Mouse (Mus musculus) spleen, postnatal 10 days (tissue): Measurements from ENCODE around the gene Ahnak.
"Not testable (repeated sequence)": the region's sequence is repeated elsewhere in the genome, so short reads cannot be mapped to it uniquely, and the experiment has no call there.

Experiments used
- DNase-seq, 2 experiments: peaks; one replicate each; pipeline ENCODE4 v3.0.0; 2021 to 2022; ENCODE audit warnings: low spot score in 2 of 2

Ahnak gene

DNA sequence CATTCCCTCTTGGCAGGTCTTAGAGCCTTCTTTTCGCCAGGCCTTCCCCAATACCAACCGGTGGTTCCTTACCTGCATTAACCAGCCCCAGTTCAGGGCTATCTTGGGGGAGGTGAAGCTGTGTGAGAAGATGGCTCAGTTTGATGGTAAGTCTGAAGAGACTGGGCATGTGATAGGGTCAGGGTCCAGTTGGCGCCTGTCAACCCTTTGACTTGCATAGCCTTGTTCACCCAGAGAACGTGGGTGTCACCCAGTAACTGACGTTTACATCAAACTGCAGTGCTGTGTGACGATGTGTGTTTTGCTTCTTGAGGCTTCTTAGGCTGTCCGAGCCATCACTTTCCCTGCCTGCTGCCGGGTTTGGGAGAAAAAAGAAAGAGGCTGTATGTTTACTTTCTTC is 16.6 kb upstream of the Ahnak start:
- not testable (repeated sequence) for DNase-seq

DNA sequence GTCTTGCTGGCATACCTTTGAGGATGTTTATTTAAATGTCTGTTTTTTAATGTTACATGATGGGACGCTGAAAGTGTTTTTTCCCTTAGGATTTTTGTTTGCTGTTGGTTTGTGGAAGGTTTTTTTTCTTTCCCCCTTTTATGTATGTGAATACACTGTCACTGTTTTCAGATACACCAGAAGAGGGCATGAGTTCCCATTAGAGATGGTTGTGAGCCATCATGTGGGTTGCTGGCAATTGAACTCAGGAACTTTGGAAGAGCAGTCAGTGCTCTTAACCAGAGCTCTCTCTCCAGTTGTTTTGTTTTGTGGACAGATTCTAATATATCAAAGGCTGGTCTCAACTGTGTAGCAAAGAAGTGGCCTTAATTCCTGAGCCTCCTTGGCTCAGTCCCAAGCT is 14.4 kb upstream of the Ahnak start:
- DNase-seq = no peak

DNA sequence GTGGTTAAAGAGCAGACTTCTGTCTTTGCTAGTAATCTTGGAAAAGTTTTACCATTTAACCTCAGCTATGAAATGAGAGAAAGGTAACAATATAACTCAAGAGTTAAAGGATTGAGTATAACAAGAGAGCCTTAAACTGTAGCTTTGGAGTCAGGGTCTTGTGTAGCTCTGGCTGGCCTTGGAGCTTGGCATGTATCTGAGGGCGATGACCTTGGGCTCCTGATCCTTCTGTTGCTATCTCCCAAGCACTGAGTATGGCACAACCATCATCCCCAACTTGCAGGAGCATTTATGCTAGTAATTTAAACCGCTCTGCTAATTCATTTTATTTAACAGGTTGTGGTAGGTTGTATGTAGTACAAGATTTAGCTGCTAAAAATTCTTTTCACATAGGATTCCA is 13.6 kb upstream of the Ahnak start:
- DNase-seq = no peak

DNA sequence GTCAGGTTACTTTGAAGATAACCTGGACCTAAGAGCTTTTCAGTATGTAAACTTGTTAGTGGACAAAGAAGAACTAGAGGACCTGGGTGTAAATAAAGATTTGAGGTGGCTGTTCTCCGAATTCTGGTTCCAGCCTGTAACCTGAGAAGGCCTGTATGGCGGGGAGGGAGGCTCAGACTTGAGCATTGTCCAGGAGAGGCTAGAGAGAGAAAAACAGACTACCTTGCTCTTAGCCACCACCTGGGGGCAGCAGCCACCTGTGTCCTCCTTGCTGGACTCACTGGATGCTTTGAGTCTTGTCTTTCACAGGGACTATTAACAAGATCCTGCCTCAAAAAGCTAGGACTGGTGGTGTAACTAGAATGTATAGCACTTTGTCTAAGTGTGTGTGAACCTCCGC is 12.5 kb upstream of the Ahnak start:
- peak; percentile 22 to 63 for DNase-seq

DNA sequence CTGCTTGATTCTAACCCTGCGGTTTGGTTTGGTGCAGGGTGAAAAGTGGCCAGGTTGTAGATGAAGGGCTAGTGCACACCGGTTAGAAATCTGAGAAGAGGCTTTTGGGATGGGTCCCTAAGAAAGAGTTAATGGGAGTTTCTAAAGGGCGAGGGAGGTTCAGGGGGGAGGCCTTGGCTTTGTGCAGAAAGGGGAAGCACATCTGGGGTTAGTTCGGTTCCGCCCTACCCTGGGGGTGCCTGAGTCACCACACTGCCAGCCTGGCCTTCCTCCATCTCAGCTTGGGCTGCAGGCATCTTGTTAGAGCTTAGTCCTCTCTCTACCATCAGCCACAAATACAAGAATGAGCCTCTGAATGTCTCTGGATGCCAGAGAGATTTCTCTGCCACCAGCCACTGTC is 8.3 kb upstream of the Ahnak start:
- DNase-seq = peak in 1 of 2 experiments; percentile 53

DNA sequence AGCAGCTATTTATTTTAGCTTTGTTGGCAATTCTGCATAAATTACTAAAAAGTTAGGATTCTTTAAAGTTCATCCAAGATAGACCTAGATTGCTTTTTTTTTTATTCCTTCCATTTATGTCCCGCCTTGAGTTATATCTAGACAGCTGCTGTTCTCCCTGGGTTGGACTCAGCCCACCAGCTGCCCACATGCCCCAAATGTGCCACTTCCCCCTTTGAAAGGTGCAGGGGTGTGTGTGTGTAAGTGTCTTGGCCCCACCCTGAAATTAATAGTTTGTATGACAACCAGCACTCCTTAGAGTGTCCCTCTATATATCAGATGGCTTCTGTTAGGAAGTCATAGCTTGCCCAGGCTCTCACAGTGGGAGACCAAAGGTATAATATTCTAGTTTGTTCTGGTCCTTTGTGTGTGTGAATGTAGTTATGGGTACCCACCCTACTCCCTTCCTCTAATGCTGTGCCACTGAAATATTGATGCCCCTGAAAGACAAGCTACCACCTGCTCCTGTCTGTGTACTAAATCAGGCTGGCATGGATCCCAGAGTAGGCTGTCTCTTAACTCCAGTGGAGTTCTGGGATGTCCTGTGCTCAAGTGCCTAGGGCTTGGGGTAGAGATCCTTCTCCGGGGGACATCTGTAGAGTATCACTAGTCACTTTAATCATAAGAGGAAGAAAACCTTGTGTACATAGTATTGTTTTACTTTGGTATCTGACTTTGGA is 7.5 kb upstream of the Ahnak start:
- no peak for DNase-seq

DNA sequence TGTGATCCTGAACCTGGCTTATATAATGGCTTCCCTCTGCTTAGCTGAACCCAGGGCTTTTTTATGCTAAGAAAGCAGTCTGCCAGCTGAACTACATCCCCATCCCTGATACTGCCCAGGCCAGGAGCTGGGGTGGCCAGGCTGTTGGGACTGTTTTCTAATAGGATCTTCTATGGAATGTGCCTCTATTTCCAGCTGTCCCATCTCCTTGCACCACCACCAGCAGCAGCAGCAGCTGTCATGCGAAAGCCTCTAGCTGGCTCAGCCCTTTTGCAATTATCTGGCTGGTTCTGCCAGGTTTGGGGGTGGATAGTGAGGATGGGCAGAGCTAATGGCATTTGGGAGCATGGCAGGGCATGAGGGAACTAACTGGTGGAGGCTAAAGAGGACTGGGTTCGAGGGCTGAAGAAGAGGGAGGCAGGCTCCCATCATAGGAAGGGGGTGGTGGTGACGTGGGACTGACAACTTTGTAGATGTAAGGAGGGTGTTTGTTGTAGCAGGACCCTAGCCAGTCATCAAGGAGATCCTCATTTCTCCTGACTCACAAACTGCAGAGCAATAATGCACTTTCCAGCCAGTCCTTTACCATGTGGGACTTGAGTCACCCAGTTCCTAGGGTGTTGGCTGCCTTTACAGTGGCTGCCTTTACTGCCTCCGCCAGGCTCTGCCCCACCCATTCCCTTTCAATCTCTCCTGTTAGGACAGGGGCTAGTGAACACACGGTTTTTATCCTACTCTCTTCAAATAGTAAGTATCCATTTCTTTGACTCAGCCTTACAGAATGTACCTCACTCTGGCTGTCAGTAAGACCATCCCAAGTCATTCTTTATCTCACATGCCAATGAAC is 6.6 kb upstream of the Ahnak start:
- no peak for DNase-seq

DNA sequence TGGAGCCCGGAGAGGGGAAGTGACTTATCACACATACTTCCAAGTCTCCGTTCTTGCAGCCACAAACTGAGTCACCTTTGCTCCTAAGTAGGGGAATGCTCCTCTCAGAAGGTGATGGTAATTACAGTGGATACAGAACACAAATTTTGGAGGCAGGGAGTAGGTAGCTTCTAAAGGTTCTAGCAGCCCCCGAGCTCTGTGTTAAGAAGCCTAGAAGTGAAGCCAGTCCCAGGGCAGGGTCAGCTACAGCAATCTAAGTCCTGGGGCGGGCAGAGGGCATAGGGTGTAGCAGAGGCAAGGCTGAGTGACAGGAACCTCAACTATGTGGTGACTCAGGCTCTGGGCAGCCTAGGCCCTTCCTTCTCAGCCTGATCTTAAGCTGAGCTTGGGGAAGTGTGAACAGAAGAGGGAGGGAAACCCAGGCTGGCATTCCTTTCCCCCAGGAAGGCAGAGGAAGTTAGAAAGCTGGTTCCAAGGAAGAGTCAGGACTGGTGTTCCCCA is 5.9 kb upstream of the Ahnak start:
- DNase-seq = no peak

DNA sequence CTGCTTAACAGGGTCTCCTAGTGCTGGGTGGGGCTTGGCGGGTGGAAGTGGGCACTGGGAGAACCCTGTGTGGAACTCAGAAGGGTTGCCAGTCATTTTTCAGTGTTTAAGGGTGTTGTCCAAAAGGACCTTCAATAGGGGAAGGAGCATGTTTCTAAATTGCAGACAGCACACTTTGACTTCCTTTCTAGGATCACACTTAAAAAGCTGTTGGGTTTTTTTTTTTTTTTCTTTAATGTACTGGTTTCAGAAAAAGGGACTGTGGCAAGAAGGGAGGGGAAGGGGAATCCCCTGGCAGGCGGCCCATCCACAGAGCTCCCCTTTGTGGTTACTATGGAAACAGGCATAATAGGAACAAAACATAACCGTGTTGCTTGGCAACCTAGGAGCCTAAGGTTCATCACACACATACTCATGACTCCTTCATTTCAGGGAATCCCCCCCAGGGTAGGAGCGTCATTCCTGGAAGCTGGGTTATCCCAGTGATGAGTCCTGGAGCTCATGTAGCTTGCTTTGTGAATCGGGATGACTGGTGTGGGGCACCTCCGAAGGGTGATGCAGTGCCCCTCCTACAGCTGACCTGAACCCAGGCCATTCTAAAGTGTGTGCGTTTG is 4.7 kb upstream of the Ahnak start:
- peak in 1 of 2 experiments; percentile 70 for DNase-seq

DNA sequence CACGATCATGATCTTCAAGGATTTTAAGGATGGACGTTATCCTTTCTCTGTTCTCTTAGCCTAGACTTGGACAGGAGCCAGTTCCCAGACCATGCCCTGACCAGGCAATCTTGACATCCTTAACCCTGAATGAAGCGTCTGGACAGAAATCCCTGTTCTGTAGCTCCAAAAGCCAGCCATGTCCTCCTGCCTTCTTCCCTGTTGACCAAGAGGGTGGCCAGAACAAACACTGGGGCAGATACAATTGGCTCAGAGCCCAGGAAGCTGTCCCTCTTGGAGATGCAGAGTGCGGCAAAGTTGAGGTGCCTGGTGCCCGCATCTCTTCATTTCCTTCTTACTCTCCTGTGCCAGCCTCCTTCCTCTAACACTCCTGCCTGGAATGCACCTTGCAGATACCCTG is 3.2 kb upstream of the Ahnak start:
- DNase-seq = no peak

DNA sequence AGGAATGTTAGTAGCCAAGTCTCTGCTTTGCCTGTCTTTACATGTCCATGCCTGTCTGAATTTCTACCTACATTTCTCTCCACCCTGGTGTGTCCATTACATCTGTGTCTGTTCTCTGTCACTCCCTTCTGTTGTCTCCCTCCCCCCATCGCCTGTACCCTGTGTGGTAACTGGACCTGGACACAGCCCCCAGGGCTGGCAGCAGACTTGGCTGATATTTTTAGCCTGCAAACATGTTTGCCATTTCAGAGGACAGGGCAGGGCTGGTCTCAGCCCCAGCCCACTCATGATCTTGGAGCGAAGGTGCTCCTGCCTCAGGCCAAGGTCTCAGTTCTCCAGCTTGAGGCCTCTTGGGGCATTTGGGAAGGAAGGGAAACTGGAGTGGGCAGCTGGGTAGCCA is 1.3 kb upstream of the Ahnak start:
- no peak for DNase-seq

DNA sequence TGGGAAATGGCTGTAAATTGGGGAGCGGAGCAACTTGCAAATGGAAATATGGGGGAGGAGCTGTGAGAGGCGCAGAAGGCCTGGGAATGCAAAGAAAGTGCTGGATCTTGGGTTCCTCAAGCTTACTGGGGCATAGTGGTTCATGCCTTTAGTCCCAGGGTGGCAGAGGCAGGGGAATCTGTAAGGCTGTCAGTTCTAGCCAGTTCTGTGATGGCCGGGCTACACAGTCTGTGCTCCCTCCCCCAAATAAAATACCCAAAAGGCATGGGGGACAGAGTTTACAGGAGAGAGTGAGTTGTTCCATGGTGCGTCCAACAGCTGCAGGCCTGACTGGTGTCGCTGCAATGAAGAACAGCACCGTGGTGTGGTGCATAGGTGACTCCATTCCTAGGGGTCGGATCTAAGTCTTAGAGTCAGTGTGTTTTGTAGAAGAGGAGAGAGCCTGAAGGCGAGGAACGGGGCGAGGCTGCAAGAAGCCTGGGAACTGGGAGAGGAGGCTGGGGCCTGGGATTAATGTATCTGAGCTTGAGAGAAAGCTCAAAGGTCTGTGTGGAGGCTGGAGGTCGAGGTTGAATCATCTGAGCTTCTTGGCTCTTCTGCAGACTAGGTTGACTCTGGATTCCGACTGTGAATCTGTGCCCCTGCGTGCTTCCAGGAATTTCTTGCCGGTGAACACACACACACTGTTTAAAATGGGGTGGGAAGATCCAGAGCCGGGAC is 578 bp upstream of the Ahnak start:
- DNase-seq = no peak

DNA sequence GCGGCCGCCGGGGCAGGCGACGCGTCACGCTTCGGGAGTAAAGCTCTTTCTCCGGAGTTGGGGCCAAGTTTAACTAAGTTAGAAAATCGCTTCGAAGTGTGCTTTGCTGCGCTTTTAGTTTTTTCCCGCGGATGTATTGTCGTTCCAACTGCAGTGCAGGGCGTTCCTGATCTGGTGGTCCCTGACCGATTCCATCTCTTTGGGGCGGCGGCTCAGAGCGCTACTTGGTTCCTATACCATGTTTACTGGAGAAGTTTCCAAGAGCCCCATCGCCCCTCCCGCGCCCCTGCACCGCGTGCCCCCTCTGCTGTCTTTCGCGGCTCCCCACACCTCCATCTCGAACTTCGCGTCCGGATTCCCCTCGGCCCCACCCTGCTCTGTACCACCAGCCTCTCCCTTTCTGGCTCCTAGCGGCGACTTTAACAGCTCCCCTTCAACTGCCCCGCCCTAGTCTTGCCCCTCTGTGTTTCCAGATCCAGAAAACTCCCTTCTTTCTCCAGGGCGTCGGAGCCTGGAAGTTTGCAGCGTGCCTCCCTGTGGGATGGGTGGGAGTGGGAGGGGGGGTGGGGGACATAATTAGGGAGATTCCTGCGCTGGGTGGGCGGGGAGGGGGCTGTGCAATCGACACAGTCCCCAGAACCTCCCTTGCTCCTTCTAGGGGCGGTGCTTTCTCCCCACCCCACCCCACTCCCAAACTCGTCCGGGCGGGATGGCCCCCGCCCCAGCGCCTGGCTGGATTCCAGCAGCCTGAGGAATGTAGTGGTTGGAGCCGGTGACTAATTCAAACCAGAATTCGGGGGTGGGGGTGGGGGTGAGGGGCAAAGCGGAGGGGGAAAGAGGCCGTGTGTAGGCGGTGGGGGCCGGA is 715 bp downstream of the Ahnak start:
- peak in 1 of 2 experiments; percentile 62 for DNase-seq

DNA sequence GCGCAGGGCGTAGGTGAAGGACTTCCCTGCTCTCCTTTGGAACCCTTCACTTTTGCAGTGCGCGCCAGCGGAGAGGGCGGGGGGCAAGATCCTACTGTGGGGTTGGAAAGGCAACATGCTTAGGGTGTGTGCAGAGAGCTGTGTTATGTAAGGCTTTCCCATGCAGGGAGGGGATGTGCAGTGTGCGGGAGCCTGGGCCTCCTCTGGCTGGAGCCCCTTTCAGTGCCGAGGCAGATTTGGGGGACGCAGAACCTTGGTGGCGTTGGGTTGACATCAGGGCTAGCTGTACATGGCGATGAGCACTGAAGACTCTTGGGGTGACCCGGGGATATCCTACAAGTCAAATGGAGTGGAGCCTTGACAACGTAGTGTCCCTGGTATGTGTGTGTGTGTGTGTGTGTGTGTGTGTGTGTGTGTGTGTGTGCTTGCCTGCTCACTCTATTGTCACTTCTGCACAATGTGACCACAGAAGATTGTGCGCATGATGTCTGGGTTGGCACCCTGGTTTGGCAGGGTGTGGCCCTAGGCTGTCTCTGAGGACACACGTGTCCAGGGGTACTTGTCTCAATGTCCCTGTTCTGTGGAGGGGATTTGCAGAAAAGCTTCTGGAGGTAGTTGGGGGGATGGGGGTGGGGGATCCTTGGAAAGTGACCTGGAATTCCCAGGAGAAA is 1.5 kb downstream of the Ahnak start:
- no peak for DNase-seq

DNA sequence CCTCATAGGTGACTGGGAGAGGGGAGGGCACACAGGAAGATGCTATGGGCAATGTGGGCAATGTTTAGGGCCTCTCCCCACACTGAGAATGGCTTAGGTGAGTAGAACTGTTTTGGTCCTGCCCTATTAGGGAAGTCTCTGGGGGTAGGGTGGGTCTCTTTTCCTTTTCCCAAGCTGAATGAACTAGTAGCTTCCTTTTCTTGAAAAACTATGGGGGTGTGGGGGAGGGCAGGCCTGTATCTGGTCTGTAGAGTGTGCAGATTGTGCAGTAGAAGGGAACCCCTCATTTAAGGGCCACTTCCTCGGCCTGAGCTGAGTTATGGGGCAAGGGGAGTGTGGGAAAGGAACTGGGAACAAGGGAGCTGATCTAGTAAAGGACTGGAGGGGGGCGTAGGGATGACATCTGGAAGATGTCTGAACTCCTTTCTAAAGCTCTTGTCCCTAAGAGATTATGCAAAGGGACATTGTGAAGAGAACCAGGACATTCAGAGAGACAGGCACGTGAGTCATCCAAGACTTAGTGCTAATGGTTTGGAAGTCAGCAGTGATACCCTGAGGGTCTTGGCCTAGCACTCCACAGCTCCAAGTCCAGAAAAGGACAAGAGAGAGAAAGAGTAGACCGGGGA is 2.3 kb downstream of the Ahnak start:
- no peak for DNase-seq

DNA sequence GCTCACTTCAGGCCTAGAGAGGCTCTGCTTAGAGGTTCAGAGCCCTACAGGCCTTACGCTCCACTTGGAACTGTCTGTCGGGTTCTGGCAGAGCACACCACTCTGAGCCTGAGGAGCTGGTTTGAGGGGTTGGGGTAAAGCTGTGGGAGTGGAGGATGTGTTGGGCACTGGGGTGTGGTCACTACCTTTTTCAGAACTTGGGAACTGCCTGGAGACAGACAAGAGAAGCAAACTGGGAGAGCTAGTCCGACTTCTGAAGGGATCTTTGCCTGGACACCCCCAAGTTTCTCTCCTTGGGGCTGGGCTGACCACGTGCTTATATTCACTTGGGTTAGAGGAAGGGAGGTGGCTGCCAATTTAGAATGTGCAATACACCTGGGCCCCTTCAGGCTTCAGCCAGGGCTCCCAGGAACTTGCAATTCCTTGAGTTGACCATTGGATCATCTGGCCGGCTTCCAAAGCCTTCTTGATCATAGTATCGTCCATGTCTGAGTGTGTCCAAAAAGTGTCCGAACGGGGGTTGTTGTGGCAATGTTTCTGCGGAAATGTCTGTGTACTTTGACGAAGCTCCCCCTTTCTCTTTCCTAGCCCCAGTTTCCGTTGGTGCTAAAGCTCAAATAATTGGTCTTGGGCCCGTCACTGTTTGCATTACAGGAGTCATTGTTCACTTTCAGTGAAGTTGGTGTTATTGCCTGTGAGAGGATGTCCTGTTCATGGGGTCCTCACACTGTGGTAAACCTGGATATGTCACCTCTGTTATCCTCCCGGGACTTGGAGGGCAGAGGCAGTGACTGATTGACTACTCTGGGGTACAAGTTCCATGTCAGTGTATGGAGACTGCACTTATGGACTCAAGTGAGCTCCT is 3.0 kb downstream of the Ahnak start:
- DNase-seq = no peak

DNA sequence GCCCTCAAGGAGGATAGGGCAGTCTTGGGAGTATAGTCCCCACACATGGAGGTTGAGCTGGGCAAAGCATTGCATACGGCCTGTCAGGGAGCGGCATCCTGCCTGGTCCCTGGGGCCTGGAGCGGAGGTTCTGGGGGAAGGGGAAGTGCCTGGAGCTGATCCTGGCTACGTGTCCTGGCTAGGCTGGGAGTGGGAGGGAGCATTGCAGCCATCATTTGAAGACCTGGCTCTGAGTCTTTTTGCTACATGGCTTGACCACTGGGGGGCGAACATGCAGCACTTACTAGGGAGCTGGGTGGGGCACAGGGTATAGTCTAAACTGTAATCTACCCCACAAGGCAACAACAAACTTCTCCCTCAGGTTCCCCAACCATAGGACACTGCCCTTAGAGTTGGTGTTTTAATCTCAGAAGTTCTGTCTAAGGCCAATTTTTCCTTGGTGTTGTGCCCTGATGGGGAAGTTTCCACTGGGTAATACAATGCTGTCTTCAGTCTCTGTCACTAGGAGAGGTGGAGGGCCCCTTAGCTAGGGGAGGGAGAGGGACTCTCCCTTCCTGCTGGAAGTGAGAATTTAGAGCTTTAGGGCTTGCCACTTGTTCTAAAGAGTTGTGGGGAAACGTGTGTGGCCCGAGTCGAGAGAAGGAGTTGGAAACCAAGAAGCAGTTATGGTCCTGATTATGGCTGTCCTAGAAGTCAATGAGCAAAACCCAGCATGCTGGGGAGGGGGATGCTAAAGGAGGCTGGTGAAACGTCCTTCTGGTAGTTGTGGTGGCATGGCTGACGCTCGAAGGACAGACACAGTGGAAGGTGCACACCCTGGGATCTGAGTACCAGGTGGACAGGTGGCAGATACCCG is 3.9 kb downstream of the Ahnak start:
- DNase-seq = peak; percentile 64 to 88

DNA sequence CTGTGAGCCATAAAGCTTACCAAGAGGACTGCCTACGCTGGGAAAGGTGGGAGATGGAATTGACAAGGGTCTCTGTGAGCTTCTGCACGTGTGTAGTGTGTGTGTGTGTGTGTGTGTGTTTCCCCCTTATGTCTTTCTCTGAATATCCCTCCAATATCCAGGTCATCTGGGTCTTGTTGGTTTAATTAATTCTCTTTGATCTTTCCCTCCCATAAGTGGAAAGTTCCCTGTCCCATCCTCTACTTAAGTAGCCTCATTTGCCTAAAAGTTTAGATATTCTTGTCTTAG is 4.5 kb downstream of the Ahnak start:
- no peak for DNase-seq
